Mouse (Mus musculus) midbrain, embryonic 15.5 days (tissue): ENCODE data around the gene Defb26. TPM values are rescaled to one million over a fixed set of nuclear protein-coding genes. Genes with fewer than 3 reads are reported as not detected.

ENCODE experiments used
- polyA plus RNA-seq: library from polyadenylated mRNA; unstranded; fragments of >200 nt; fragmentation: Nextera tagmentation; extraction: Ambion mirVana; gene quantifications from 2 replicates; pipeline ENCODE4 v1.2.1, GENCODE M21; 2015

Gene Defb26
- polyA plus RNA-seq, 1 experiment from 2014 or later = not detected

Other genes starting within 250 kb of the Defb26 start
- 37.1 and 38.3 TPM in 2 replicates for gene Tbc1d20, start 217.9 kb downstream of the Defb26 start, polyA plus RNA-seq
- gene Rbck1, start 179.0 kb downstream of the Defb26 start, polyA plus RNA-seq = 117 and 120 TPM in 2 replicates
- gene Trib3, start 167.7 kb downstream of the Defb26 start, polyA plus RNA-seq = 1.9 and 2.0 TPM in 2 replicates
- gene Nrsn2, start 135.1 kb downstream of the Defb26 start, polyA plus RNA-seq = 49.4 and 51.0 TPM in 2 replicates
- gene Sox12, start 113.6 kb downstream of the Defb26 start, polyA plus RNA-seq = 15.4 and 17.0 TPM in 2 replicates
- 18.0 and 20.2 TPM in 2 replicates for gene Zcchc3, start 96.7 kb downstream of the Defb26 start, polyA plus RNA-seq
- 1.9 and 2.5 TPM in 2 replicates for gene 6820408C15Rik, start 96.1 kb downstream of the Defb26 start, polyA plus RNA-seq
- not detected in 2 replicates for gene Defb23, start 47.1 kb downstream of the Defb26 start, polyA plus RNA-seq
- not detected in 2 replicates for gene Defb20, start 34.6 kb downstream of the Defb26 start, polyA plus RNA-seq
- not detected in 2 replicates for gene Defb22, start 21.6 kb downstream of the Defb26 start, polyA plus RNA-seq
- not detected in 2 replicates for gene Defb28, start 6.6 kb upstream of the Defb26 start, polyA plus RNA-seq
- not detected in 2 replicates for gene Defb29, start 28.4 kb upstream of the Defb26 start, polyA plus RNA-seq
- gene Gm17416, start 57.6 kb upstream of the Defb26 start, polyA plus RNA-seq = not detected in 2 replicates
- gene Defb21, start 61.1 kb upstream of the Defb26 start, polyA plus RNA-seq = not detected in 2 replicates
- gene Defb19, start 68.6 kb upstream of the Defb26 start, polyA plus RNA-seq = not detected in 2 replicates
- gene Defb45, start 87.7 kb upstream of the Defb26 start, polyA plus RNA-seq = not detected in 2 replicates
- not detected in 2 replicates for gene Defb36, start 92.6 kb upstream of the Defb26 start, polyA plus RNA-seq
- gene Defb25, start 111.4 kb upstream of the Defb26 start, polyA plus RNA-seq = not detected in 2 replicates
- gene Rem1, start 115.3 kb upstream of the Defb26 start, polyA plus RNA-seq = 0.30 and 0.40 TPM in 2 replicates
- gene H13, start 157.8 kb upstream of the Defb26 start, polyA plus RNA-seq = 178 and 186 TPM in 2 replicates
- 33.7 and 34.3 TPM in 2 replicates for gene Mcts2, start 175.3 kb upstream of the Defb26 start, polyA plus RNA-seq
- 30.7 and 33.7 TPM in 2 replicates for gene Id1, start 224.6 kb upstream of the Defb26 start, polyA plus RNA-seq
- gene Cox4i2, start 242.5 kb upstream of the Defb26 start, polyA plus RNA-seq = 5.2 and 6.4 TPM in 2 replicates